9 mouse cellular contexts compared by ENCODE assay signal in the genomic region with DNA sequence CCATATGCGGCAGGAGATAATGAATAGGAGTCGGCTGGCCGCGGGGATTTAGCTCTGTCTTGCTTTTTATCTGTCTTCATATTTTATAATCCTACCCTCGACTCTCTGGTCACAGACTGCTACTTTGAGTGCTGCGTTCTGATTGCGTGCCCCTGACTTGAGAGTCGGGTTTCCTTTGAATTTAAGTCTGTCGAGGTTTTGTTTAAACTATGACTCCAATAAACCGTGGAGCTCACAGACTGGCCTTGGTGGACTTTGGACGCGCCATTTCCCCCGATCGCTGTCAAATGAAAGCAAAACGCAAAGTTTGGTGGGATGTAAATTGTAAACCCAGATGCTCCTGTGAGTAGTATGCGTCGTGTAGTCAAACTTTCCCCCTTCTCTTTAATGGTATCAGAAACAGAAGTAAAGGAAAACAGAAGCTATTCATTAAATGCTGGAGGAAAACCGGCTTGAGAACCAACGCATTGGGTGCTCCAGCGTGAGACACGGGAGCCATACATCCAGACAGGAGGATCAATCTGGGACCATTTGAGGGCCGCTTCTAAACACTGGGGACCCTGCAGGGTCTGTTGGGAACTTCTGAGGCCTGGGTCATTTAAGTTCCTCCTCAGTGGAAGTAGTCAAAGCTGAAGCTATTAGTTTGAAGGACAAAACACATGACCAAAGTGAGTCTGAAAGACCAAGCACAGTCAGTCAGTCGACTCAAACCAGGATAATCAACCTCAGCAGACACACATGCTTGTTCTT. TPM values are rescaled to one million over a fixed set of nuclear protein-coding genes. Genes with fewer than 3 reads are reported as not detected.
DNase-seq lines count a peak whose midpoint lies in the region; ATAC-seq lines count a peak whose summit lies in the region.
"Had no signal": no experiment of that assay in that cellular context is flagged by ENCODE, and none has a peak within 500 bp of the region (broad histone marks: within the 10 kb centered on the region; RNA-seq: fewer than 3 reads in every experiment).

No protein-coding gene starts in this region.

- peak overlapping the region; percentile 95 for H3K4me2 ChIP-seq in heart, embryonic 14.5 days (ENCODE audit: low read length)
- H3K4me2 ChIP-seq in hindbrain, embryonic 15.5 days: peak overlapping the region; percentile 89
- H3K4me2 ChIP-seq in midbrain, embryonic 12.5 days (replicated peaks): peak overlapping the region; percentile 82

- peak overlapping the region; percentile 68 for H3K9ac ChIP-seq in heart, embryonic 14.5 days (ENCODE audit: low read length)
- peak overlapping the region; percentile 40 for H3K9ac ChIP-seq in hindbrain, embryonic 15.5 days
- peak overlapping the region; percentile 50 for H3K9ac ChIP-seq in midbrain, embryonic 12.5 days (replicated peaks)

- H3K4me1 ChIP-seq in heart, embryonic 14.5 days (ENCODE audit: control insufficient read depth in 2 of 2, insufficient read depth in 2 of 2, low read length in 2 of 2): peaks cover 10 to 27% of the 10 kb centered on the region in 2 experiments; a peak in 3 of 4 replicates
- H3K4me1 ChIP-seq in hindbrain, embryonic 15.5 days (replicated peaks): peaks cover 28% of the 10 kb centered on the region
- peaks cover 34% of the 10 kb centered on the region for H3K4me1 ChIP-seq in midbrain, embryonic 12.5 days

- peak; percentile 18; the same call in 1 of the 2 replicates for ATAC-seq in heart, embryonic 14.5 days (ENCODE audit: insufficient number of reproducible peaks, insufficient read depth, low FRiP score, low read depth)
- no peak; the same call in 1 of the 2 replicates for ATAC-seq in hindbrain, embryonic 15.5 days (ENCODE audit: low FRiP score, low read depth)
- ATAC-seq in midbrain, embryonic 12.5 days (ENCODE audit: low FRiP score, low read depth): no peak

- H3K27me3 ChIP-seq in heart, embryonic 14.5 days (ENCODE audit: control insufficient read depth, insufficient read depth, low read length): no peaks in the 10 kb centered on the region
- H3K27me3 ChIP-seq in hindbrain, embryonic 15.5 days: no peaks in the 10 kb centered on the region
- H3K27me3 ChIP-seq in midbrain, embryonic 12.5 days: peaks cover 10% of the 10 kb centered on the region

- H3K27ac ChIP-seq in heart, embryonic 14.5 days (replicated peaks in 1 of 2; ENCODE audit: control insufficient read depth in 1 of 2, insufficient read depth in 1 of 2, low read depth in 2 of 2, low read length in 2 of 2): peak overlapping the region; percentile 92 to 98
- peak overlapping the region; percentile 76 for H3K27ac ChIP-seq in hindbrain, embryonic 15.5 days (replicated peaks)
- peak overlapping the region; percentile 98 for H3K27ac ChIP-seq in midbrain, embryonic 12.5 days (replicated peaks)

- no peaks in the 10 kb centered on the region for H3K9me3 ChIP-seq in heart, embryonic 14.5 days (ENCODE audit: control insufficient read depth, low read length)
- no peaks in the 10 kb centered on the region for H3K9me3 ChIP-seq in hindbrain, embryonic 15.5 days
- no peaks in the 10 kb centered on the region for H3K9me3 ChIP-seq in midbrain, embryonic 12.5 days

- no peak for DNase-seq in heart, adult 9 months (ENCODE audit: low spot score in 2 of 2)
- peak; percentile 12 for DNase-seq in ZHBTc4 (ENCODE audit: low read depth, low spot score)
- no peak for DNase-seq in adrenal gland, adult 8-10 months
- no peak for DNase-seq in gastrocnemius, adult 8-10 months (ENCODE audit: low spot score in 2 of 2)
- no peak for DNase-seq in frontal cortex, postnatal 14 days (ENCODE audit: low spot score in 2 of 2)

- under 1% methylated on average over 23 of the region's 23 CpGs for WGBS in heart, embryonic 14.5 days
- under 1% methylated on average over 23 of the region's 23 CpGs for WGBS in hindbrain, embryonic 15.5 days
- under 1% methylated on average over 23 of the region's 23 CpGs for WGBS in midbrain, embryonic 12.5 days

- H3K4me3 ChIP-seq in heart, embryonic 14.5 days (ENCODE audit: control insufficient read depth in 1 of 2, insufficient read depth in 1 of 2, low read depth in 1 of 2, low read length in 2 of 2): peak overlapping the region; percentile 85 to 96
- H3K4me3 ChIP-seq in hindbrain, embryonic 15.5 days: peak overlapping the region; percentile 66
- peak overlapping the region; percentile 92 for H3K4me3 ChIP-seq in midbrain, embryonic 12.5 days

- H3K36me3 ChIP-seq in heart, embryonic 14.5 days (ENCODE audit: control insufficient read depth, insufficient read depth, low read length): peaks cover 9% of the 10 kb centered on the region; the same call in 1 of the 2 replicates
- H3K36me3 ChIP-seq in hindbrain, embryonic 15.5 days: no peaks in the 10 kb centered on the region
- H3K36me3 ChIP-seq in midbrain, embryonic 12.5 days: no peaks in the 10 kb centered on the region
- H3K36me3 ChIP-seq: G1E had no signal

RNA-seq across cellular contexts. Expression of a gene that starts 0.7 kb away (rescaled TPM):
- 18.7 and 20.7 TPM in 2 replicates for polyA plus RNA-seq in heart, embryonic 14.5 days (2014; fragmentation: Nextera tagmentation; extraction: Ambion mirVana)
- 12.7 and 17.0 TPM in 2 replicates for polyA plus RNA-seq in hindbrain, embryonic 15.5 days (2015; fragmentation: Nextera tagmentation; extraction: Ambion mirVana)
- 60.9 and 66.9 TPM in 2 replicates for polyA plus RNA-seq in midbrain, embryonic 12.5 days (2016; fragmentation: Nextera tagmentation; extraction: Ambion mirVana)
- total RNA-seq in adrenal gland, adult 8-10 months (2022): 10 to 100 TPM; 14.8 to 17.6 (median 16.2) TPM
- 1 to 10 TPM; 1.3 to 3.6 (median 1.6) TPM for total RNA-seq in gastrocnemius, adult 8-10 months (2022)
- polyA plus RNA-seq: G1E had no signal
